Mouse (Mus musculus) G1E (cell line): ENCODE data around the gene Fkbp8.

ENCODE experiments used
- CTCF ChIP-seq: IDR thresholded peaks from 2 replicates; pipeline ENCODE4 v1.5.1; 2012; ENCODE audit warnings: low read depth, low read length, inconsistent platforms, mixed read lengths
- GATA1 ChIP-seq: IDR thresholded peaks from 2 replicates; pipeline ENCODE4 v1.6.1; 2012; ENCODE audit warnings: borderline replicate concordance, low read length, inconsistent platforms, mixed read lengths

DNA sequence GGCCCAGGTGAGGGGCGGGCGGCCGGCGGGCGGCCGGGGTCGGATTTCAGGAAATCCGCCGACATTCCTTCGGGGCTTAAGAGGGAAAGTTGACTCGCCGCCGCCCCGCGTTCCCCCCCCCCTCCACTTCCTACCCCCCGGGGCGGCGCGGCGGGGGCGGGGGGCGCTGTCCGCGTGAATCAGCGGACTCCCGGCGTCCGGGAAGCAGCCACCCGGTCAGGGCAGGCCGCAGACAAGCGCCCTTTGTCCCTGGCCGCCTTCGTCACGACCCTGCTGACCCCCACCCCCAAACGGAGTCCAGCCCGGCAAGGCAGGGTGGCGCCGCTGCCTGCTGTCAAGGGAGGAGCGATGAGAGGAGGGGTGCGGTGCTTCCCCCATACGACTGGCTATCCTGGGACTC is 37.9 kb upstream of the Fkbp8 start:
- TF ChIP-seq CTCF: no peak
- TF ChIP-seq GATA1: no peak
